Mouse (Mus musculus): ENCODE data around the gene D10Wsu102e. TPM values are rescaled to one million over a fixed set of nuclear protein-coding genes. Genes with fewer than 3 reads are reported as not detected.

Gene D10Wsu102e
- polyA plus RNA-seq, 1 experiment = 0.11 TPM

- H3K4me1 ChIP-seq (ENCODE audit: control insufficient read depth, insufficient read depth, insufficient read length, low read length) = no peaks in the 10 kb centered on the region
- no peaks in the 10 kb centered on the region for H3K36me3 ChIP-seq (ENCODE audit: control insufficient read depth, insufficient read depth, low read length)
- no peaks in the 10 kb centered on the region for H3K27me3 ChIP-seq (ENCODE audit: control insufficient read depth, insufficient read depth, low read length)
- 92% methylated on average over 7 of the region's 7 CpGs for WGBS
- no peak overlapping the region for H3K27ac ChIP-seq (ENCODE audit: insufficient read depth, low read depth, low read length)
- TF ChIP-seq CTCF (IDR thresholded peaks at IDR 0.05; ENCODE audit: extremely low read depth, insufficient read length, insufficient replicate concordance, low read depth, low read length) (no peak), POLR2A (IDR thresholded peaks at IDR 0.05; ENCODE audit: low read depth, low read length) (no peak)
- H3K4me3 ChIP-seq (ENCODE audit: low read depth, low read length) = no peak overlapping the region
These were observed 88.6 kb downstream of the D10Wsu102e start for GRCm38 (mm10) chr10:83448582-83448981.

- no peaks in the 10 kb centered on the region for H3K27me3 ChIP-seq (ENCODE audit: control insufficient read depth, insufficient read depth, low read length)
- no peak overlapping the region for H3K4me3 ChIP-seq (ENCODE audit: low read depth, low read length)
- WGBS = 82% methylated on average over 3 of the region's 3 CpGs
- H3K27ac ChIP-seq (ENCODE audit: insufficient read depth, low read depth, low read length) = no peak overlapping the region
- H3K4me1 ChIP-seq (ENCODE audit: control insufficient read depth, insufficient read depth, insufficient read length, low read length) = no peaks in the 10 kb centered on the region
- no peaks in the 10 kb centered on the region for H3K36me3 ChIP-seq (ENCODE audit: control insufficient read depth, insufficient read depth, low read length)
- TF ChIP-seq POLR2A (IDR thresholded peaks at IDR 0.05; ENCODE audit: low read depth, low read length) = no peak
- no peak for TF ChIP-seq CTCF (IDR thresholded peaks at IDR 0.05; ENCODE audit: extremely low read depth, insufficient read length, insufficient replicate concordance, low read depth, low read length)
These were observed 97.5 kb downstream of the D10Wsu102e start for GRCm38 (mm10) chr10:83457531-83457930.

DNA sequence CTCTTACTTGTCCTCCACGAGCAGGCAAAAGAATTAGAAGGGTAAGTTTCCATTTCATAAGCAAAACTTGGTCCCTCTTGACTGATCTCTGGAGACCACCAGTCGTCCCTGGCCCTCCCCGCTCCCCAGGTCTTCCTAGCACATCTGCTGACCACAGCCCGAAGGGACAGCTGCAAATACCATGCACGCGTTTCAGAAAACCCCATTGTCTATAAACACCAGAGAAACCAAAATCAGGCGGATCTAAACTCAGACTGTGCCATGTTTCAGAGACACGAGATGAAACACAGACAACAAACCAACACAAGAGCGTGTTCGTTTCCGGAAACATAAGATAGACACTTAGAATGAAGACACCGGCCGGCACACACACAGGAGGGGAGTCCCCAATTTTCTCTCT lies 115.2 kb downstream of the D10Wsu102e start:
- no peak for TF ChIP-seq CTCF (IDR thresholded peaks at IDR 0.05; ENCODE audit: extremely low read depth, insufficient read length, insufficient replicate concordance, low read depth, low read length)
- no peak for TF ChIP-seq POLR2A (IDR thresholded peaks at IDR 0.05; ENCODE audit: low read depth, low read length)
- Histone ChIP-seq H3K36me3 (ENCODE audit: control insufficient read depth, insufficient read depth, low read length) (no peaks in the 10 kb centered on the region), H3K4me1 (ENCODE audit: control insufficient read depth, insufficient read depth, insufficient read length, low read length) (no peaks in the 10 kb centered on the region), H3K27ac (ENCODE audit: insufficient read depth, low read depth, low read length) (no peak overlapping the region), H3K27me3 (ENCODE audit: control insufficient read depth, insufficient read depth, low read length) (no peaks in the 10 kb centered on the region; the same call in 1 of the 2 replicates), H3K4me3 (ENCODE audit: low read depth, low read length) (no peak overlapping the region)
- WGBS = 95% methylated on average over 13 of the region's 13 CpGs

DNA sequence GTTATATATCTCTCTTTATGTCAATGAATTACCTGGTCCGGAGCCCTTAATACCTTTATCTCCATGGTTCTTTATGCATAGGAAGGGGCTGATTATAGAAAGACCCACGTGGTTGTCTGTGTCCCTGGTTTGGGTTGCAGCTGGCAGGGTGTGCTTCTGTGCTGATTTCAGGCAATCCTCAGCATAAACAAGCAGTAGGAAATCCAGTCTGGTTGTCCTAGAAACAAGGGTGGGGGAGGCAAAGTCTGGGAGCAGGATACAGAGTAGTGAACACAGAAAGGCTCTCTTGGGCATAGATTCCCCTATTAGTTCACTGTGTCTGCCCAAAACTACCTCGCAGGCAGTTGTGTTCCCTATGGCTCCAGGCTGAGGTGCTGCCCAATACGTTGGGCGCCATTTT lies 117.3 kb downstream of the D10Wsu102e start:
- TF ChIP-seq CTCF (IDR thresholded peaks at IDR 0.05; ENCODE audit: extremely low read depth, insufficient read length, insufficient replicate concordance, low read depth, low read length) (no peak), POLR2A (IDR thresholded peaks at IDR 0.05; ENCODE audit: low read depth, low read length) (no peak)
- no peak overlapping the region for H3K4me3 ChIP-seq (ENCODE audit: low read depth, low read length)
- 87% methylated on average over 5 of the region's 5 CpGs for WGBS
- no peaks in the 10 kb centered on the region for H3K4me1 ChIP-seq (ENCODE audit: control insufficient read depth, insufficient read depth, insufficient read length, low read length)
- H3K36me3 ChIP-seq (ENCODE audit: control insufficient read depth, insufficient read depth, low read length) = no peaks in the 10 kb centered on the region
- H3K27me3 ChIP-seq (ENCODE audit: control insufficient read depth, insufficient read depth, low read length) = no peaks in the 10 kb centered on the region; the same call in 1 of the 2 replicates
- no peak overlapping the region for H3K27ac ChIP-seq (ENCODE audit: insufficient read depth, low read depth, low read length)

DNA sequence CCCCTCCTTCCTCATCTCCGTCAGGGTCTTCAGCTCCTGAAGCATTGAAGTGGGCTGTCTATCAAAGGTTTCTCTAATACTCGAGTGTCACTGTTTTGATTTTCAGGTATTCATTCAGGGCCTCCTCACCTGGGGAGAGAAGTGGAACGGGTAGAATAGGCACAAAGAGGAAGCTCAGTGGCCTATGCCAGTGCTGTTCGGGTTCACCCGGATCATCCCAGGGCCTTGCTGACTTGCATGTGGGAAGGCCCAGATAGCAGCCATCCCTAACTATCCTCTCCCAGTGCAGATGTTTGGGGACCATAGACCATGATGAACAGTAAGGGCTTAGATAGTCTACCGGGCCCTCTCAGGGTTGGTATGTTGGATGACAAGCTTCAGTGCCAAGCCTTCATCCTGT lies 130.5 kb downstream of the D10Wsu102e start:
- Histone ChIP-seq H3K36me3 (ENCODE audit: control insufficient read depth, insufficient read depth, low read length) (no peaks in the 10 kb centered on the region), H3K4me1 (ENCODE audit: control insufficient read depth, insufficient read depth, insufficient read length, low read length) (no peaks in the 10 kb centered on the region), H3K27me3 (ENCODE audit: control insufficient read depth, insufficient read depth, low read length) (no peaks in the 10 kb centered on the region), H3K4me3 (ENCODE audit: low read depth, low read length) (no peak overlapping the region), H3K27ac (ENCODE audit: insufficient read depth, low read depth, low read length) (no peak overlapping the region)
- TF ChIP-seq CTCF (IDR thresholded peaks at IDR 0.05; ENCODE audit: extremely low read depth, insufficient read length, insufficient replicate concordance, low read depth, low read length) (no peak), POLR2A (IDR thresholded peaks at IDR 0.05; ENCODE audit: low read depth, low read length) (no peak)
- WGBS = 84% methylated on average over 6 of the region's 6 CpGs

GRCm38 (mm10) chr10:83497321-83497720 lies 137.3 kb downstream of the D10Wsu102e start:
- TF ChIP-seq CTCF (IDR thresholded peaks at IDR 0.05; ENCODE audit: extremely low read depth, insufficient read length, insufficient replicate concordance, low read depth, low read length) (no peak), POLR2A (IDR thresholded peaks at IDR 0.05; ENCODE audit: low read depth, low read length) (no peak)
- Histone ChIP-seq H3K27ac (ENCODE audit: insufficient read depth, low read depth, low read length) (no peak overlapping the region), H3K4me1 (ENCODE audit: control insufficient read depth, insufficient read depth, insufficient read length, low read length) (no peaks in the 10 kb centered on the region), H3K4me3 (ENCODE audit: low read depth, low read length) (no peak overlapping the region), H3K36me3 (ENCODE audit: control insufficient read depth, insufficient read depth, low read length) (no peaks in the 10 kb centered on the region), H3K27me3 (ENCODE audit: control insufficient read depth, insufficient read depth, low read length) (no peaks in the 10 kb centered on the region)
- 88% methylated on average over 13 of the region's 13 CpGs for WGBS

- Histone ChIP-seq H3K27ac (ENCODE audit: insufficient read depth, low read depth, low read length) (no peak overlapping the region), H3K27me3 (ENCODE audit: control insufficient read depth, insufficient read depth, low read length) (no peaks in the 10 kb centered on the region), H3K4me1 (ENCODE audit: control insufficient read depth, insufficient read depth, insufficient read length, low read length) (no peaks in the 10 kb centered on the region), H3K36me3 (ENCODE audit: control insufficient read depth, insufficient read depth, low read length) (no peaks in the 10 kb centered on the region), H3K4me3 (ENCODE audit: low read depth, low read length) (no peak overlapping the region)
- WGBS = 52% methylated on average over 8 of the region's 8 CpGs
- TF ChIP-seq POLR2A (IDR thresholded peaks at IDR 0.05; ENCODE audit: low read depth, low read length) (no peak), CTCF (IDR thresholded peaks at IDR 0.05; ENCODE audit: extremely low read depth, insufficient read length, insufficient replicate concordance, low read depth, low read length) (peak; percentile 57; the same call in 1 of the 2 replicates)
These were observed 149.1 kb downstream of the D10Wsu102e start for GRCm38 (mm10) chr10:83508962-83509660.
